Mouse (Mus musculus): ENCODE measurements around the gene Mtch1.

GRCm38 (mm10) chr17:29347126-29347644 lies 549 bp downstream of the Mtch1 start:
- no peak for TF ChIP-seq CTCF (IDR thresholded peaks at IDR 0.05; ENCODE audit: low read depth)
- no peak for TF ChIP-seq EP300 (IDR thresholded peaks at IDR 0.05; ENCODE audit: low read depth)
